Mouse (Mus musculus): Measurements from ENCODE around the gene Psmb11. TPM values are rescaled to one million over a fixed set of nuclear protein-coding genes. Genes with fewer than 3 reads are reported as not detected.

The Psmb11 gene
- polyA plus RNA-seq, 1 experiment, result not detected

DNA sequence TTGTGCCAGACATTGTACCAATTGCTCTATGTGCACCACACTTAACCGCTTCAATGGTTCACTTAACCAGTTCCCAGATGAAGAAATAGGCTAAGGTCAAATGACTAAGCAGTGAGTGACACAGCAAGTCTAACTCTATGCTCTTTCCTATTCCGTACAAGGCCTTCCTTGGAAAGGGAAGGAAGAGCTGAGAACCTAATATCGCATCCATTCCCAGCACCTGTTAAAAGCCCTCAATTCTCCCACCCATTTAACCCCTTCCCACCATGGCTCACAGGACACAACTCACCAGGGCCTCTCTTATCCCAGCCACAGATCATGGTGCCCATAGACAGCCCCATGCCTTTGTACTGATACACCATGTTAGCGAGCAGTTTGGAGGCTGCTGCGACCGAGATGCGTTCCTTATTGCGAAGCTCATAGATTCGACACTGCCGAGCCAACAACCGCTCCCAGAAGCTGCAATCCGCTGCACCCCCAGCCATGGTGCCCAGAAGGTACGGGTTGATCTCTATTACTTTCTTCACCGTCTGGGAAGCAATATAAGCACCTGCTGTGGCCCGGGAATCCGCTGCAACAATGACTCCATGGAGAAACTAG, 4.9 kb upstream of the Psmb11 start:
- H3K4me3 ChIP-seq (replicated peaks), result peak overlapping the region; percentile 5
- peaks cover 43% of the 10 kb centered on the region for H3K36me3 ChIP-seq (ENCODE audit: control insufficient read depth)
- no peaks in the 10 kb centered on the region for H3K9me3 ChIP-seq (ENCODE audit: control insufficient read depth, low read length)
- peaks cover 16% of the 10 kb centered on the region for H3K4me1 ChIP-seq (ENCODE audit: control insufficient read depth)
- H3K27me3 ChIP-seq (ENCODE audit: control insufficient read depth), result no peaks in the 10 kb centered on the region
- no peak for TF ChIP-seq TAL1 (IDR thresholded peaks at IDR 0.05; ENCODE audit: low read length)
- TF ChIP-seq GATA1 (IDR thresholded peaks at IDR 0.05; ENCODE audit: low read length), result no peak

DNA sequence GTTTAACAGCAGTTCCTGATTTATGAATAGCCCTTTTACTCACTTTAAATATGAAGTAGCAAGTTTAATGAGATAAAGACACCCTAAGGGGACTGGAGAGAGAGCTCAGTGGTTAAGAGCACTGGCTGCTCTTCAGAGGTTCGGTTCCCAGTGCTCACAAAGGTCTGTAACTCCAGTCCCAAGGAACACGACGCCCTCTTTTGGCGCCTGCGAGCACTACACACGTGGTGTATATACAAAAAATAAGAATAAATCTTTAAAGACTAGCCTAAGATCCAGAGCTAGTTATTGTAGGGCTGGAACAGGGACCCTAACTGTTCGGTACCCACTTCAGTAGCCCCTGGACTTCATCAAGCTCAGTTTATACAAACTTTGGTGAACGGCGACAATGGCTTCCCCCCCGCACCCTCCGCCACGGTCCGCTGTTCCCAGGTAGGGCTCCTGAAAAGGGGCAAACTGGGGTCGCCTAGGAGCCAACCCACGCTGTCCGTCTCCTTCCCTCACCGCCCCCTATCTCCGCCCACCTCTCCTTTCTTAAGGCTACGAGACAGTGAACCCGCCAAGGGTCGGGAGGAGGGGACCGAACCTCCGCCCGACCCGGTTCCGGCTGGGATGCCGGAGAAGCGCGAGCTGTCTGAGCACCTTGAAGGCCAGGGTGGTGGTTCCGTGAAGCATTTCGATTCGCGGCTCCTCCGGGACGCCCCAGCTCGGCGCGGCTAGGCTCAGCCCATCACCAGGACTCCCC, 3.9 kb upstream of the Psmb11 start:
- Histone ChIP-seq H3K27me3 (ENCODE audit: control insufficient read depth) (no peaks in the 10 kb centered on the region), H3K4me1 (ENCODE audit: control insufficient read depth) (peaks cover 17% of the 10 kb centered on the region), H3K4me3 (replicated peaks) (peak overlapping the region; percentile 75), H3K36me3 (ENCODE audit: control insufficient read depth) (peaks cover 35% of the 10 kb centered on the region), H3K9me3 (ENCODE audit: control insufficient read depth, low read length) (no peaks in the 10 kb centered on the region)
- no peak for TF ChIP-seq TAL1 (IDR thresholded peaks at IDR 0.05; ENCODE audit: low read length)
- TF ChIP-seq GATA1 (IDR thresholded peaks at IDR 0.05; ENCODE audit: low read length), result no peak

DNA sequence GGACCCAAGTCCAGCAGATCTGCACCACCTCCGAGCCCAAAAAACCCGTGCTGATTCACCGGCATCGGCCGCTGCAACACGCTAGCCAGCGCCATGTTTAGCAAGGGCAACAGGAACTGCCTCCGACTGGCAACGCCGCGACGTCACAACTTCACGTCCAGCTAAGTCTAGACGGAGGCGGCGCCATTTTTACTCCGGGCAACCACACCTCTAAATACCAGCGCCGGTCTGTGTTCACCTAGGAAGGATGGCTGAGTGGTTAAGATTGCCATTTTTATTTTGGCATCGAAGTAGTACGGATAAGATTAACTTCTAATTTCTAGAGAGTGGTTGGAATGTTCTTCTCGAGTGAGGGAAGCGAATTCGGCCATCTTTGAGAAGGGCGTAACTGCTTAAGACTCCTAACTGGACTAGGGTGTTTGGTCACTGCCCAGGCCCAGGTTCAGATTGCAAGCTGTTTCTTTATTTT, 3.3 kb upstream of the Psmb11 start, which contains the start of gene Psmb5:
Gene Psmb5 (minus strand): TSS at position 126 of the 469 bp plus-strand sequence.
- TF ChIP-seq TAL1 (IDR thresholded peaks at IDR 0.05; ENCODE audit: low read length), result no peak
- no peak for TF ChIP-seq GATA1 (IDR thresholded peaks at IDR 0.05; ENCODE audit: low read length)
- peaks cover 29% of the 10 kb centered on the region for H3K36me3 ChIP-seq (ENCODE audit: control insufficient read depth)
- H3K27me3 ChIP-seq (ENCODE audit: control insufficient read depth), result no peaks in the 10 kb centered on the region
- peak within 1 kb of the TSS; percentile 75 for H3K4me3 ChIP-seq (replicated peaks)
- H3K4me1 ChIP-seq (ENCODE audit: control insufficient read depth), result peaks cover 20% of the 10 kb centered on the region
- no peaks in the 10 kb centered on the region for H3K9me3 ChIP-seq (ENCODE audit: control insufficient read depth, low read length)

DNA sequence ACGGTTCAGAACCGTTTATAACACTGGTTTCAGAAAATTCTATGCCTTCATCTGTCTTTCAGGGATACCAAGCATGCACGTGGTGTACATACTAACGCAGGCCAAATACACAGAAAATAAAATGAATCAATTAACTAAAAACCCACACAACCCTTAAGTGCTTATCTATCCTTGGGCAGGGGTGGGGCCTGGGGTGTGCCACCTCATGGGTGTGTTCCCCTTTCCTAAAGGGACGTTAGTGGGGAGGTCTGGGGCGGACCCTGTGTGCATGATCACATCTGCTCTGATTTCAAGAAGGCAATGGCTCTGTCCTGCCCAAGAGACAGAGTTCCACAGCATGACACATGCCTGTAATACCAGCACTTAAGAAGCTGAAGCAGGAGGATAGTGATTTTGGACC, 2.1 kb downstream of the Psmb11 start:
- Histone ChIP-seq H3K27me3 (ENCODE audit: control insufficient read depth) (peaks cover 10% of the 10 kb centered on the region), H3K4me3 (replicated peaks) (no peak overlapping the region), H3K36me3 (ENCODE audit: control insufficient read depth) (no peaks in the 10 kb centered on the region), H3K9me3 (ENCODE audit: control insufficient read depth, low read length) (no peaks in the 10 kb centered on the region), H3K4me1 (ENCODE audit: control insufficient read depth) (peaks cover 14% of the 10 kb centered on the region)
- TF ChIP-seq GATA1 (IDR thresholded peaks at IDR 0.05; ENCODE audit: low read length), result no peak
- TF ChIP-seq TAL1 (IDR thresholded peaks at IDR 0.05; ENCODE audit: low read length), result no peak

DNA sequence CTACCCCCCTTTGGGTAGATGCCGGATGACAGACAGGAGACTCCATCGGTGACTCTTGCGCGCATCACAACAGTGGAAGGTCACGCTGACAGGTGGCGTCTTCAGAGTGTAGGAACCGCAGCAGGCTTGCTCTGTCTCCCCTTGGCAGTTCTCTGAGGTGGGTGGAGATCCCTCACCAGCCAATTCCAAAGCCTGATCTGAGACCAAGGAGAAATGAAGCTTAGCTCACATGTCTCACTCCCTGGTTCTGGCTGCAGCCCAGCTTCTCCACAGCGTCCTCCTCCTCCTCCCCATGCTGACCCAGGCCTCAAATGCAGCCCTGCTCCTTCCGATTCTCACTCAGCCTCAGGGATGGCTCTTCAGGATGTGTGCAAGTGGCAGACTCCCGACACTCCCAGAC, 3.7 kb downstream of the Psmb11 start:
- H3K27me3 ChIP-seq (ENCODE audit: control insufficient read depth), result peaks cover 10% of the 10 kb centered on the region
- no peak for TF ChIP-seq TAL1 (IDR thresholded peaks at IDR 0.05; ENCODE audit: low read length)
- no peak for TF ChIP-seq GATA1 (IDR thresholded peaks at IDR 0.05; ENCODE audit: low read length)
- H3K4me1 ChIP-seq (ENCODE audit: control insufficient read depth), result peaks cover 17% of the 10 kb centered on the region
- H3K9me3 ChIP-seq (ENCODE audit: control insufficient read depth, low read length), result no peaks in the 10 kb centered on the region
- no peaks in the 10 kb centered on the region for H3K36me3 ChIP-seq (ENCODE audit: control insufficient read depth)
- no peak overlapping the region for H3K4me3 ChIP-seq (replicated peaks)

DNA sequence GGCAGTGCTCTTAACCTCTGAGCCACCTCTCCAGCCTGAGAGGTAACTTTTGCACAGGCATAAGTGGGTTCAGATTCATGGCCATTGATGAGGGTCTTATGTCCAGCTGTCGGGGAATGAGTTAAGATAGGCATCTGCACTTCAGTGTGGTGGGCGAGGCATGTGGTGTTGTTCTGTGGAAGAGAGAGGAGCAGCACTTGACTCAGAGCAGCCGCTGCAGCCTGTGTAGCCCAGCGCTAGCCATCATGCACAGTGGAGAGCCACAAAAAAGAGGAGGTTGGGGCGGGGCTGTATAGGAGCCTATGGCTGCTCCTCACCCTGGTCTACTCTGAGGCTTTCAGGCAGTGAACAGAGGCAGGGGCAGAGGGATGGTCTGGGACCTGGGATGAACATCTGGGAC, 6.9 kb downstream of the Psmb11 start:
- TF ChIP-seq TAL1 (IDR thresholded peaks at IDR 0.05; ENCODE audit: low read length) (no peak), GATA1 (IDR thresholded peaks at IDR 0.05; ENCODE audit: low read length) (no peak)
- Histone ChIP-seq H3K9me3 (ENCODE audit: control insufficient read depth, low read length) (no peaks in the 10 kb centered on the region), H3K4me3 (replicated peaks) (no peak overlapping the region), H3K27me3 (ENCODE audit: control insufficient read depth) (peaks cover 10% of the 10 kb centered on the region), H3K4me1 (ENCODE audit: control insufficient read depth) (peaks cover 19% of the 10 kb centered on the region), H3K36me3 (ENCODE audit: control insufficient read depth) (peaks cover 15% of the 10 kb centered on the region)

DNA sequence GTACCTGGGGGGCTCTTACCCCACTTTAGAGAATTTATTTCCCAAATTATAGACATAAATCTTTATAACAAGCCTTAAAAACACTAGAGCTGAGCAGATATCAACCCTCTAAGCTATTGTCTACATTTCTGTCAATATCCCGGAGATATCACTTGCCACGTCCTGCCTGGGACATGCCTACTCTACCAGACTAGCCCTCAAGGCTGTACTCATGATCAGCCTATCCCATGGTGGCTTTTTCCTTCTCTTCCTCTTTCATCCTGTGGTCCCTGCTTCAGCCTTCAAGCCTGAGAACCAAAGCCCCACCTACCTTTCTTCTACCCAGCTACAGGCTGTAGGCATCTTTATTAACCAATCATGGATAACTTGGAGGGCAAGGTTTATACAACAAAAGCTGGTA, 8.6 kb downstream of the Psmb11 start:
- H3K27me3 ChIP-seq (ENCODE audit: control insufficient read depth), result peaks cover 10% of the 10 kb centered on the region

DNA sequence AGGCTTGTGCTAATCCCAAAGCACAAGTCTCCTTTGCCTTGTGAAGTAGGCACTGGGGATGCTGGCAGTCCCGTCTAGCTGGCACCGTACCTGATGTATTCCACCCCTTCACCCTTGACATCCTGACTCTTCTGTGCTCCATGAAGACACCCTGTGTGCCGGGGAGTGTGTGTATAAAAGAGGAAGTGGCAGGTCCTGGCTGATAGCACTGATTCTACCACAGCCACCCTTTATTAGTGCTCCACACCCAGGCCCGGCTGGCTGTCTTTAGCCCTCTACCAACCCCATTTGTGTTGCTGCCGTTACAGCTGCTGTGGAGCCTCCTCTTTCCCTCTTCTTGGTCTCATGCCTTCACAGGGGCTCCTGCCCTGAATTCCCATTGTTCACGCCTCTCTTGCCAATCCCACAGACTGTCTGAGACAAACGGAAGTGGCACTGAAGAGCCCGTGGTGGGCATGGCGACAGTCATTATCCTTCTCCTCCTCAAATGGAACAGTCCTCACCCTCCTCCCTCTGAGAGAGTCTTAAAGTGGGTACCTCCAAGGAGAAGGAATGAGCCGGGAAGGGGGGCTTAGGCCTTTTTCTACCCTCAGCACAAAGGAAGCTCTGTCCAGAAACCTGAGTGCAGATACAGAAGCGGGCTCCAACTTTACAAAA, 9.5 kb downstream of the Psmb11 start:
- Histone ChIP-seq H3K4me1 (ENCODE audit: control insufficient read depth) (peaks cover 12% of the 10 kb centered on the region), H3K36me3 (ENCODE audit: control insufficient read depth) (peaks cover 21% of the 10 kb centered on the region), H3K4me3 (replicated peaks) (no peak overlapping the region), H3K9me3 (ENCODE audit: control insufficient read depth, low read length) (no peaks in the 10 kb centered on the region), H3K27me3 (ENCODE audit: control insufficient read depth) (peaks cover 1% of the 10 kb centered on the region)
- TF ChIP-seq GATA1 (IDR thresholded peaks at IDR 0.05; ENCODE audit: low read length) (no peak), TAL1 (IDR thresholded peaks at IDR 0.05; ENCODE audit: low read length) (no peak)

More for the DNA sequence above, 8.6 kb downstream of the Psmb11 start:
- no peaks in the 10 kb centered on the region for H3K9me3 ChIP-seq (ENCODE audit: control insufficient read depth, low read length)
- H3K4me1 ChIP-seq (ENCODE audit: control insufficient read depth), result peaks cover 12% of the 10 kb centered on the region
- no peak for TF ChIP-seq GATA1 (IDR thresholded peaks at IDR 0.05; ENCODE audit: low read length)
- no peak for TF ChIP-seq TAL1 (IDR thresholded peaks at IDR 0.05; ENCODE audit: low read length)
- no peak overlapping the region for H3K4me3 ChIP-seq (replicated peaks)
- H3K36me3 ChIP-seq (ENCODE audit: control insufficient read depth), result peaks cover 21% of the 10 kb centered on the region

DNA sequence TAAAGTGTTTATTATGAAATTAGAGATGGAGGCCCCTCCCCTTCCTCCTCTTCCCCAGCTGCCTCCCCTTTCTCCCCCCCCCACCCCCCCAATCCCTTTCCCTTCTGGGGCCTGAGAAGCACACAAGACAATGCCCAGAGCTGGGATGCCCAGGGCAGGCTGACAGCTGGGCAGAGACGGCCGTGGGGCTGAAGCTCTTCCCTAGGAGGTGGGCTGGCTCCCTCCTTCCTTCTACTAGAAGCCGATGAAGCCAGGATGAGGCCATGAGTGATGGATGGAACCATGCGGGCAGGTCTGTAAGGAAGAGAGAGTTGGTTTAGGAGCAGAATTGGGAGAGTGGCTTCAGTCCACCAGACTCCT, 10.0 kb downstream of the Psmb11 start:
- TF ChIP-seq GATA1 (IDR thresholded peaks at IDR 0.05; ENCODE audit: low read length), result no peak
- no peak for TF ChIP-seq TAL1 (IDR thresholded peaks at IDR 0.05; ENCODE audit: low read length)
- Histone ChIP-seq H3K4me1 (ENCODE audit: control insufficient read depth) (peaks cover 12% of the 10 kb centered on the region), H3K27me3 (ENCODE audit: control insufficient read depth) (no peaks in the 10 kb centered on the region; the same call in 1 of the 2 replicates), H3K9me3 (ENCODE audit: control insufficient read depth, low read length) (no peaks in the 10 kb centered on the region), H3K36me3 (ENCODE audit: control insufficient read depth) (peaks cover 23% of the 10 kb centered on the region), H3K4me3 (replicated peaks) (no peak overlapping the region)
